22 mouse cellular contexts compared by ENCODE assay signal in genomic region chr12:21161841-21162240, GRCm38 (mm10).
DNase-seq lines count a peak whose midpoint lies in the region; ATAC-seq and TF ChIP-seq lines count a peak whose summit lies in the region.
"Had no signal": no experiment of that assay in that cellular context is flagged by ENCODE, and none has a peak within 500 bp of the region (broad histone marks: within the 10 kb centered on the region; RNA-seq: fewer than 3 reads in every experiment).

No protein-coding gene starts in this region.

- peak overlapping the region; percentile 31 for H3K27ac ChIP-seq in liver, embryonic 14.5 days
- H3K27ac ChIP-seq: embryonic facial prominence, embryonic 13.5 days; hindbrain, embryonic 13.5 days; kidney, postnatal 0 days; midbrain, embryonic 13.5 days had no signal

- no peak overlapping the region for H3K9ac ChIP-seq in liver, embryonic 14.5 days (replicated peaks)
- H3K9ac ChIP-seq: embryonic facial prominence, embryonic 13.5 days; hindbrain, embryonic 13.5 days; midbrain, embryonic 13.5 days had no signal

- H3K36me3 ChIP-seq in liver, embryonic 14.5 days (replicated peaks; ENCODE audit: control insufficient read depth, insufficient read depth, low read depth): no peaks in the 10 kb centered on the region
- H3K36me3 ChIP-seq: embryonic facial prominence, embryonic 13.5 days; hindbrain, embryonic 13.5 days; midbrain, embryonic 13.5 days had no signal

- TF ChIP-seq EP300 in liver, embryonic 14.5 days (IDR thresholded peaks at IDR 0.05; ENCODE audit: low read depth): peak; percentile 84

- H3K9me3 ChIP-seq in liver, embryonic 14.5 days (ENCODE audit: control insufficient read depth, low read length): no peaks in the 10 kb centered on the region
- H3K9me3 ChIP-seq: embryonic facial prominence, embryonic 13.5 days; hindbrain, embryonic 13.5 days; midbrain, embryonic 13.5 days had no signal

- 24% methylated on average over 4 of the region's 4 CpGs for WGBS in liver, embryonic 14.5 days (ENCODE audit: insufficient replicate concordance)

- no peaks in the 10 kb centered on the region for H3K27me3 ChIP-seq in liver, embryonic 14.5 days (ENCODE audit: control insufficient read depth, insufficient read depth, low read length)
- H3K27me3 ChIP-seq: embryonic facial prominence, embryonic 13.5 days; hindbrain, embryonic 13.5 days; midbrain, embryonic 13.5 days had no signal

- peak overlapping the region; percentile 32 for H3K4me2 ChIP-seq in liver, embryonic 14.5 days (ENCODE audit: low read depth)
- H3K4me2 ChIP-seq: embryonic facial prominence, embryonic 13.5 days; hindbrain, embryonic 13.5 days; midbrain, embryonic 13.5 days had no signal

- peak; percentile 79 for ATAC-seq in erythroblast, adult 5-6 weeks (replicated peaks; ENCODE audit: low FRiP score, poor library complexity, severe bottlenecking)
- peak; percentile 84 for ATAC-seq in liver, embryonic 14.5 days (ENCODE audit: insufficient read depth)
- no peak for ATAC-seq in granulocyte monocyte progenitor cell, adult 5-6 weeks (replicated peaks; ENCODE audit: poor library complexity, severe bottlenecking)
- ATAC-seq: forebrain, embryonic 14.5 days; midbrain, embryonic 13.5 days had no signal

- peak; percentile 6 to 40 for DNase-seq in spleen, postnatal 36 days (ENCODE audit: low spot score in 2 of 2)
- no peak for DNase-seq in spleen, adult 12 weeks (ENCODE audit: low spot score)
- DNase-seq in liver, embryonic 14.5 days (ENCODE audit: low read depth in 3 of 3, low spot score in 3 of 3): peak; percentile 57 to 62 (median 62)
- peak; percentile 47 for DNase-seq in retina, embryonic 14.5 days (ENCODE audit: low spot score)
- no peak for DNase-seq in embryo, embryonic 10.5 days (ENCODE audit: low spot score)
- no peak for DNase-seq in kidney, postnatal 14 days
- DNase-seq: adrenal gland, adult 2 months; cerebellum, adult 8-10 months; embryo, embryonic 11 days; kidney, adult 18-20 months; lung, adult 18-20 months; lung, postnatal 10 days; right cerebral cortex, postnatal 14 days; spleen, adult 18-20 months; thymus, postnatal 4 days had no signal

- peaks cover 13 to 33% of the 10 kb centered on the region in 2 experiments for H3K4me1 ChIP-seq in liver, embryonic 14.5 days (replicated peaks; ENCODE audit: control insufficient read depth in 2 of 2, insufficient read depth in 2 of 2, low read length in 1 of 2)

- no peak for TF ChIP-seq CTCF in liver, embryonic 14.5 days (IDR thresholded peaks at IDR 0.05; ENCODE audit: low read depth)

- no peak overlapping the region for H3K4me3 ChIP-seq in liver, embryonic 14.5 days (ENCODE audit: insufficient read depth in 1 of 2, low read depth in 2 of 2, low read length in 2 of 2)
- H3K4me3 ChIP-seq: embryonic facial prominence, embryonic 13.5 days; hindbrain, embryonic 13.5 days; midbrain, embryonic 13.5 days had no signal

Comparison
In these comparisons a context has a peak if more than half of its experiments do, and no peak if none do; other contexts are left out.
1. DNase-seq: peak in spleen, postnatal 36 days (2 of 2), liver, embryonic 14.5 days (3 of 3) and retina, embryonic 14.5 days (single experiment); none in spleen, adult 12 weeks (single experiment), embryo, embryonic 10.5 days (single experiment) and kidney, postnatal 14 days (single experiment).